Mouse (Mus musculus): ENCODE data around the gene Crybg2. TPM values are rescaled to one million over a fixed set of nuclear protein-coding genes. Genes with fewer than 3 reads are reported as not detected.

Crybg2 gene
- polyA plus RNA-seq, 1 experiment: 1.0 TPM

GRCm38 (mm10) chr4:134089029-134089428, 28.4 kb downstream of the Crybg2 start:
- 70% methylated on average over 9 of the region's 9 CpGs for WGBS
- H3K36me3 ChIP-seq (ENCODE audit: control insufficient read depth, insufficient read depth, low read length): no peaks in the 10 kb centered on the region
- no peaks in the 10 kb centered on the region for H3K27me3 ChIP-seq (replicated peaks; ENCODE audit: control insufficient read depth, insufficient read depth, low read length)
- DNase-seq: peak; percentile 32
- no peak; the same call in 1 of the 2 replicates for TF ChIP-seq CTCF (conservative IDR thresholded peaks at IDR 0.05; ENCODE audit: insufficient read depth, insufficient read length, low read depth, low read length)
- no peak for TF ChIP-seq POLR2A (IDR thresholded peaks at IDR 0.05; ENCODE audit: low read depth, low read length)
- H3K4me3 ChIP-seq (ENCODE audit: insufficient read depth, low read depth, low read length): no peak overlapping the region
- no peak overlapping the region for H3K27ac ChIP-seq (ENCODE audit: insufficient read depth, low read depth, low read length)
- no peaks in the 10 kb centered on the region for H3K4me1 ChIP-seq (ENCODE audit: control insufficient read depth, insufficient read depth, low read length)

- no peaks in the 10 kb centered on the region for H3K4me1 ChIP-seq (ENCODE audit: control insufficient read depth, insufficient read depth, low read length)
- H3K4me3 ChIP-seq (ENCODE audit: insufficient read depth, low read depth, low read length): no peak overlapping the region
- no peak for DNase-seq
- no peaks in the 10 kb centered on the region for H3K36me3 ChIP-seq (ENCODE audit: control insufficient read depth, insufficient read depth, low read length)
- TF ChIP-seq POLR2A (IDR thresholded peaks at IDR 0.05; ENCODE audit: low read depth, low read length): no peak
- no peak for TF ChIP-seq CTCF (conservative IDR thresholded peaks at IDR 0.05; ENCODE audit: insufficient read depth, insufficient read length, low read depth, low read length)
- WGBS: 82% methylated on average over 16 of the region's 16 CpGs
- no peak overlapping the region for H3K27ac ChIP-seq (ENCODE audit: insufficient read depth, low read depth, low read length)
- H3K27me3 ChIP-seq (replicated peaks; ENCODE audit: control insufficient read depth, insufficient read depth, low read length): no peaks in the 10 kb centered on the region
Measured at GRCm38 (mm10) chr4:134090521-134091224, 30.1 kb downstream of the Crybg2 start.

- TF ChIP-seq POLR2A (IDR thresholded peaks at IDR 0.05; ENCODE audit: low read depth, low read length) (no peak), CTCF (conservative IDR thresholded peaks at IDR 0.05; ENCODE audit: insufficient read depth, insufficient read length, low read depth, low read length) (no peak)
- 85% methylated on average over 6 of the region's 6 CpGs for WGBS
- Histone ChIP-seq H3K4me3 (ENCODE audit: insufficient read depth, low read depth, low read length) (no peak overlapping the region), H3K36me3 (ENCODE audit: control insufficient read depth, insufficient read depth, low read length) (no peaks in the 10 kb centered on the region), H3K27ac (ENCODE audit: insufficient read depth, low read depth, low read length) (no peak overlapping the region), H3K27me3 (replicated peaks; ENCODE audit: control insufficient read depth, insufficient read depth, low read length) (no peaks in the 10 kb centered on the region), H3K4me1 (ENCODE audit: control insufficient read depth, insufficient read depth, low read length) (no peaks in the 10 kb centered on the region)
- DNase-seq: no peak
Measured at GRCm38 (mm10) chr4:134091225-134091529, 30.6 kb downstream of the Crybg2 start.

GRCm38 (mm10) chr4:134092382-134093288, 32.0 kb downstream of the Crybg2 start:
- Histone ChIP-seq H3K4me1 (ENCODE audit: control insufficient read depth, insufficient read depth, low read length) (no peaks in the 10 kb centered on the region), H3K27me3 (replicated peaks; ENCODE audit: control insufficient read depth, insufficient read depth, low read length) (no peaks in the 10 kb centered on the region), H3K4me3 (ENCODE audit: insufficient read depth, low read depth, low read length) (no peak overlapping the region), H3K36me3 (ENCODE audit: control insufficient read depth, insufficient read depth, low read length) (no peaks in the 10 kb centered on the region), H3K27ac (ENCODE audit: insufficient read depth, low read depth, low read length) (no peak overlapping the region)
- WGBS: 69% methylated on average over 6 of the region's 6 CpGs
- DNase-seq: peak; percentile 55
- no peak for TF ChIP-seq POLR2A (IDR thresholded peaks at IDR 0.05; ENCODE audit: low read depth, low read length)
- TF ChIP-seq CTCF (conservative IDR thresholded peaks at IDR 0.05; ENCODE audit: insufficient read depth, insufficient read length, low read depth, low read length): peak; percentile 86

- Histone ChIP-seq H3K4me3 (ENCODE audit: insufficient read depth, low read depth, low read length) (peak overlapping the region; percentile 2; the same call in 1 of the 2 replicates), H3K36me3 (ENCODE audit: control insufficient read depth, insufficient read depth, low read length) (no peaks in the 10 kb centered on the region), H3K4me1 (ENCODE audit: control insufficient read depth, insufficient read depth, low read length) (no peaks in the 10 kb centered on the region), H3K27me3 (replicated peaks; ENCODE audit: control insufficient read depth, insufficient read depth, low read length) (no peaks in the 10 kb centered on the region), H3K27ac (ENCODE audit: insufficient read depth, low read depth, low read length) (no peak overlapping the region)
- 78% methylated on average over 7 of the region's 7 CpGs for WGBS
- DNase-seq: no peak
- no peak for TF ChIP-seq POLR2A (IDR thresholded peaks at IDR 0.05; ENCODE audit: low read depth, low read length)
- TF ChIP-seq CTCF (conservative IDR thresholded peaks at IDR 0.05; ENCODE audit: insufficient read depth, insufficient read length, low read depth, low read length): no peak
Measured at GRCm38 (mm10) chr4:134094004-134094564, 33.5 kb downstream of the Crybg2 start.

- TF ChIP-seq CTCF (conservative IDR thresholded peaks at IDR 0.05; ENCODE audit: insufficient read depth, insufficient read length, low read depth, low read length) (no peak), POLR2A (IDR thresholded peaks at IDR 0.05; ENCODE audit: low read depth, low read length) (no peak)
- H3K36me3 ChIP-seq (ENCODE audit: control insufficient read depth, insufficient read depth, low read length): no peaks in the 10 kb centered on the region
- H3K27ac ChIP-seq (ENCODE audit: insufficient read depth, low read depth, low read length): no peak within 1 kb of the TSS
- whole genome bisulfite sequencing: 77% methylated on average over 3 of the region's 3 CpGs
- H3K4me1 ChIP-seq (ENCODE audit: control insufficient read depth, insufficient read depth, low read length): no peaks in the 10 kb centered on the region
- no peaks in the 10 kb centered on the region for H3K27me3 ChIP-seq (replicated peaks; ENCODE audit: control insufficient read depth, insufficient read depth, low read length)
- DNase-seq: peak; percentile 40
- peak within 1 kb of the TSS; percentile 16; the same call in 1 of the 2 replicates for H3K4me3 ChIP-seq (ENCODE audit: insufficient read depth, low read depth, low read length)
Measured at GRCm38 (mm10) chr4:134094923-134095547, 34.4 kb downstream of the Crybg2 start, which contains the start of gene Cd52. Cd52 (minus strand) TSS chr4:134095082.

All from kidney, adult 2 months (tissue).